Mouse (Mus musculus) erythroblast, embryonic 14.5 days (primary cell): ENCODE results near the gene Ankrd44.

ENCODE experiments used
- GATA1 ChIP-seq: IDR thresholded peaks from 2 replicates; pipeline ENCODE4 v1.6.1; 2012; ENCODE audit warnings: low read length, inconsistent platforms, mixed read lengths
- TAL1 ChIP-seq: IDR thresholded peaks from 3 replicates; pipeline ENCODE4 v1.6.1; 2012; ENCODE audit warnings: low read length, inconsistent platforms, mixed read lengths

GRCm38 (mm10) chr1:54877014-54877413 lies 49.2 kb downstream of the Ankrd44 start:
- TF ChIP-seq TAL1 (no peak), GATA1 (no peak)
